Mouse (Mus musculus) left cerebral cortex, postnatal 36 days (tissue): Measurements from ENCODE around the gene Rapgef4. TPM values are rescaled to one million over a fixed set of nuclear protein-coding genes. Genes with fewer than 3 reads are reported as not detected.

ENCODE experiments used
- DNase-seq, 2 experiments: peaks; one replicate each; pipeline ENCODE4 v3.0.0; 2021 to 2022; ENCODE audit warnings: low spot score in 2 of 2, mixed read lengths in 1 of 2
- intact Hi-C: fragments of 180-260 bp; cut with DNase I; formaldehyde crosslinking; loops from one replicate; pipeline ENCODE4 v1.15.1; 2025
- total RNA-seq, 2 experiments: library from RNA; stranded (reverse); gene quantifications; 2 replicates each; pipeline ENCODE4 v1.2.3; 2021

Rapgef4 gene
- total RNA-seq, 2 experiments from 2014 or later: 419 to 456 TPM

- intact Hi-C loops: no loop called here
- DNase-seq: no peak
Observed at GRCm38 (mm10) chr2:72158045-72158444, 177.0 kb downstream of the Rapgef4 start.

DNA sequence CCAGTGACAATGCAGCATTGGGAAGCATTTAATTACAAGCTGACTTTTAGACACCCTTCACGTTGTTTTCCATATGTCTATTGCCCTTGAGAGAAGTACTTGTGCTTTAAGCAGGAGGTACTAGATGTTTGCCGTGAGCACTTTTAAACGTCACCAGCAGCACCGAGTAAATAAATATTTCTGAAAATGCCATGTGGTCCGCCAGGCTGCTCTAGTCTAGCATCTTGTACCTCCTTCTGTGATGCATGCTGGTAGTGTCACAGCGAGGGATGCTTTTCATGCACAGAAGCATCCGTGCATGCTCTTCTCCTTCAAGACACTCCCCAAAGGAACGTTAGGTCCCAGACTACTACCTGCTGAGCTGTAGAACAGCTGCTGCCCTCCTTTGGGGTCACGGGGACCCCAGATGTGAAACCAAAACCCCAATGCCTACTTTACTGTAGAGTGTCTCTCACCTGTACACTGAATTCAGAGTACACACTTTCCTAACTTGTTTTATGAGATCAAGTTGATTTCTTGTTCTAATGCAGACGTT lies 177.7 kb downstream of the Rapgef4 start:
- DNase-seq: no peak

GRCm38 (mm10) chr2:72159281-72159680 lies 178.2 kb downstream of the Rapgef4 start:
- intact Hi-C loops: no loop called here
- DNase-seq: no peak

More for the DNA sequence above, 177.7 kb downstream of the Rapgef4 start:
- intact Hi-C loops: no loop called here

- no peak for DNase-seq
- intact Hi-C loops: no loop called here
Observed at GRCm38 (mm10) chr2:72165136-72165854, 184.3 kb downstream of the Rapgef4 start.

GRCm38 (mm10) chr2:72169451-72170100 lies 188.5 kb downstream of the Rapgef4 start:
- no peak for DNase-seq
- intact Hi-C loops: no loop called here

- intact Hi-C loops: no loop called here
- DNase-seq: no peak
Observed at GRCm38 (mm10) chr2:72170546-72170945, 189.5 kb downstream of the Rapgef4 start.

DNA sequence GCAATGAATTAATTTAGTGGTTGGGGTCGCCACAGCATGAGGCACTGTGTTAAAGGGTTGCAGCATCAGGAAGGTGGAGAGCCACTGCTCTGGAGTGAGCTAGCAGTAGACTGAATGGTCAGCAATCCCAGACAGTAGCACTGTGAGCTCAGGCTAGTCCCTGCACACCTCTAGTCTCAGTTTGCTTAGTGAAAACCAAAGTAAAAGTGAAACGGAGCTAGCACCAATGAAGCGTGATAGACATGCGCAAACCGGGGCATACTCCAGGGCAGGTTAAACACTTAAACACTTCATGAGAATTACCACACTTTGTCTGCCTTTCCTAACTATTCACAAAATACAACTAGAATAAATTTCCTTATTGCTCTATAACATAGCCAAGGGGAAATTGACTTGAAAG lies 190.2 kb downstream of the Rapgef4 start:
- no peak for DNase-seq
- intact Hi-C loops: no loop called here

DNA sequence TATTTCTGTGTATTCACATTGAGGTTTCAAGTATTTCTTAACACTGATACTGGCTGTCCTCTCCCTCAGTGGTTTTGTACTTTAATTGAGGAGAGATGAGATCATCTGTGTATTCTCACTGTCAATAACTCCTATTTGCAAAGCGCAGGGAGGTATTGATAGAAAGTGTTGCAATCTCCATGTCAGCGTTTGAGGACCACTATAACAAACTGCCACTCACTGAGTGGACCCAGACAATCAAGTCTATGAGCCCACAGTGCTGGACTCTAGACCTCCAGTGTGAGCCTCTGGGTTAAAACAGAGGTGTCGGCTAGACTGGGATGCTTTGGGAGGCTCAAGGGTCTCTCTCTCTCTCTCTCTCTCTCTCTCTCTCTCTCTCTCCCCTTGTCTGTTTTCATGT lies 192.0 kb downstream of the Rapgef4 start:
- intact Hi-C loops: no loop called here
- DNase-seq: no peak

GRCm38 (mm10) chr2:72173844-72174243 lies 192.8 kb downstream of the Rapgef4 start:
- intact Hi-C loops: no loop called here
- DNase-seq: no peak

- DNase-seq: no peak
- intact Hi-C loops: no loop called here
Observed at GRCm38 (mm10) chr2:72175536-72175935, 194.5 kb downstream of the Rapgef4 start.

DNA sequence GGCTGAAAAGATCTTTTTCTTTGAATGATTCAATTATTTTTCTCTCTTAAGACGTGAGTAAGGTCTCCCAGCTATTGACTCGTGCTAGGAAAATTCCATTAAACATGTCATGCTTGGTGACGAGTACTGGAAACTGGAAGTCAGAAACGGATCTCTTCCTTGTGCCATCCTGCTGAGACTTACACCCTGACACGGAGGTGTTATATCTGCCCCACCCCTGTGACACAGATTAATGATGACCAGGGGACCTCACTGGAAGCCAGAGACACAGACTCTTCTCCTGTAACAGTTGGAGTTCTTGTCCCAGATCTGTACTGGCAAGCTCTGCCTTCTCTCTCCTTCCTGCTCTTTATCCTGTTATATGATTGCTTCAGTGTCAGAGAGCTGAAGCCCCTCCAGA lies 194.9 kb downstream of the Rapgef4 start:
- intact Hi-C loops: no loop called here
- no peak for DNase-seq

DNA sequence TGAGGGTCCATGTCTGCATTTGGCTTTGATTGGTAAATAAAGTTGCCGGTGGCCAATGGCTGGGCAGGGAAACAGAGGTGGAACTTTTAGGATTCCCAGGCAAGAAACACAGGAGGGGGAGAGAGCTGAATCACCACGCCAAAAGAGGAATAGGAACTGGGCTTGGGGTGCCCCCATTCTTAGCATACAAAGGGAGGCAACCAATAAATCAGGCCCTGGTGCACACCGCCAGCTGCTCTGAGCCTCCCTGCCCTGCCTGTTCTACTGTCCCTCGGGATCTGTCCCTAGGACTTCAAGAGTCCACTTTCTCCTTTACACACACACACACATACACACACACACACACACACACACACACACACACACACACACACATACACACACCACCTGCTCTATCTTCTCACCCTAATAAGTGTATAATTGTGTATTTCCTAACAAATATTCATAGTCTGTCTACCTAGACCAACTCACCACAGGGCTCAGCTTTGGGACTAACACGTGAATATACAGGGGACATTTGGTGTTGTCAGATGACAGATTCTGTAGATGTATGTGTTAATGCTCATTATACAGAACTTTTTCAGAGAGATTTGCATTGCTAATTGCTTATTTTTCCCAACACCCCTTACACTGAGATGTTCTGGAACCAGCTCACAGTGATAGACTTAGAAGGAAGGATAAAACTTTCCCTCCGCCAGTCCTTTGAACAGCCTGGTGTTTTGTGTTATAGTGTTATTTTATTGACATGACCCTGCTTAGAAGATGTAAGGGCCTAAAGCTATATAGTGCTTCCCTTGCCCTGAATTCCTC lies 196.4 kb downstream of the Rapgef4 start:
- DNase-seq: no peak
- intact Hi-C loops: no loop called here

DNA sequence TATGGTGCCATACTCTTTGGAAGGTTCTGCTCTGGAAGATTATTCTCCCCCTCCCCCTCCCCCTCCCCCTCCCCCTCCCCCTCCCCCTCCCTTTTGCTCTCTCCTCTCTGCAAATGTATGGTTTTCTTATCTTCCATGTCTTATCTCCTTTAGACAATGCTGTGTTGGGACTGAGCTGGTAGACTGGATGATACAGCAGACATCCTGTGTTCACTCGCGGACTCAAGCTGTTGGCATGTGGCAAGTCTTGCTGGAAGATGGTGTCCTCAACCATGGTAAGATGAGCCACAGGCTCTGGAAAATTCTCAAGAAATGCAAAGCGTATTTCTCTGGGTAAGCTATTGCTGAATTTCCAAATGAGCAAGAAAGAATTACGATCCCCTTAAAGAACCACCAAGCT lies 197.0 kb downstream of the Rapgef4 start:
- intact Hi-C loops: no loop called here
- no peak for DNase-seq

GRCm38 (mm10) chr2:72178515-72178914 lies 197.5 kb downstream of the Rapgef4 start:
- intact Hi-C loops: no loop called here
- no peak for DNase-seq

GRCm38 (mm10) chr2:72179600-72180301 lies 198.7 kb downstream of the Rapgef4 start:
- intact Hi-C loops: no loop called here
- DNase-seq: no peak

GRCm38 (mm10) chr2:72181443-72181842 lies 200.4 kb downstream of the Rapgef4 start:
- DNase-seq: no peak
- intact Hi-C loops: no loop called here

- intact Hi-C loops: no loop called here
Observed at GRCm38 (mm10) chr2:72183751-72184150, 202.7 kb downstream of the Rapgef4 start.

DNA sequence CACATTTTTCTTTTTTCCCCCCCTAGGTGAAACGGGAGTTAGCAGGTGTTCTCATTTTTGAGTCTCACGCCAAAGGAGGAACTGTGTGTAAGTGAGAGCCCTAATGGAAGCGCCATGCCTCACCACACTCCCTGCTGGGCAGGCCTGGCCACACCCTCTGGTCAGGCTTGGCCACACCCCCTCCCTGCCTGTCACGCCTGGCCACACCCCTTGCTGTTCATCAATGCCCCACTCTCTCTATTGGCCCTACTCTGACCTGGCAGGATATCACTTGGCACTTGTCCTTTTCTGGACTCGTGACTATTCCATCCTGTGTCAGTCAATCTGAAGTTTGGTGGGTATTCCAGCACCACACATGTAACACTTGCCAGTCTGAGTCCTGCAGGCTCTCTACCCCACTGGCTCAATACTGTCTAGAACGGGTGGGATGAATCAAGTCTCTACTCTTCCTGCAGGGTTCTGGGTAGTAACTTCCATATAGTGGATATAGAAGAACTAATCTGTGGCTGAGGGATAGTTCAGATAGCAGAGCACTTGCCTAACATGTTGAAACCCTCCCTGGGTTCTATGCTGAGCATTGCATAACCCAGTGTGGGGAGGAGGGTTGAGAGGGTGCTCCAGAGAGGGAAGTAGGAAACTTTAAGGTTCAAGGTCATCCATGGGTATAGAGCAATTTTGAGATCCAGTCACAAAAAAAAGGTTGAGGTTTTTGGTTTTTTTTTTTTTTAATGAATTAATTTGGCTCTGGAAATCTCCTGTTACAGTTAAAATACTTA lies 215.3 kb downstream of the Rapgef4 start:
- no peak for DNase-seq
- intact Hi-C loops: no loop called here

More at GRCm38 (mm10) chr2:72183751-72184150, 202.7 kb downstream of the Rapgef4 start:
- DNase-seq: no peak

DNA sequence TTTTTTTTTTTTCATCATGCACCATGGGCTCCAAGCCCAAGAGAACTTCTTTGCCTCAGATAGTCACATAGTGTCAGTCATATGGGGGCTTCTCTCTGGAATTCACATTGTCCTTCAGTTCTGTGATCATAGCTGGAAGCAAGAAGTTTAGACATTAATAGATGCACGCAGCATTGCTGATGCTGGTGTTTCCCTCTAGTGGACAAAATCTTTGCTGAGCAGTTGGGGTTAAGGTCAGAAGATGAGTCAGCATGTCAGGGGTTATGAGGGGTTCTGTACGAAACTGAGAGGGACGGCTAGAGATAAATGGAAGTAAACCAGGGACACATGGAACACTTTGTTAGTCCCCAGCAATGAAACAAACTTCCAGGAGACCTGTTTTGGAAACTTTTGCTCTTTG lies 216.0 kb downstream of the Rapgef4 start:
- intact Hi-C loops: no loop called here
- DNase-seq: no peak
